20 mouse cellular contexts compared by ENCODE assay signal in genomic region chr16:56986514-56986913, GRCm38 (mm10). TPM values are rescaled to one million over a fixed set of nuclear protein-coding genes. Genes with fewer than 3 reads are reported as not detected.
"Had no signal": no experiment of that assay in that cellular context is flagged by ENCODE, and none has a peak within 500 bp of the region (broad histone marks: within the 10 kb centered on the region; RNA-seq: fewer than 3 reads in every experiment).

No protein-coding gene starts in this region.

- H3K4me1 ChIP-seq: limb, embryonic 15.5 days; liver, embryonic 12.5 days; lung, embryonic 15.5 days; midbrain, embryonic 15.5 days; neural tube, embryonic 13.5 days had no signal

- DNase-seq: kidney, postnatal 10 days; lung, postnatal 14 days; retina, postnatal 1 day; right cerebral cortex, postnatal 4 days; spleen, adult 18-20 months; thymus, adult 18-20 months; thymus, postnatal 25 days had no signal

- H3K36me3 ChIP-seq: limb, embryonic 15.5 days; liver, embryonic 12.5 days; lung, embryonic 15.5 days; midbrain, embryonic 15.5 days; neural tube, embryonic 13.5 days had no signal

- H3K9me3 ChIP-seq: limb, embryonic 15.5 days; liver, embryonic 12.5 days; lung, embryonic 15.5 days; midbrain, embryonic 15.5 days; neural tube, embryonic 13.5 days had no signal

- H3K27me3 ChIP-seq: limb, embryonic 15.5 days; liver, embryonic 12.5 days; lung, embryonic 15.5 days; midbrain, embryonic 15.5 days; neural tube, embryonic 13.5 days had no signal

- H3K27ac ChIP-seq: left cerebral cortex, adult 2 months; limb, embryonic 15.5 days; liver, embryonic 12.5 days; lung, embryonic 15.5 days; midbrain, embryonic 15.5 days; neural tube, embryonic 13.5 days had no signal

- H3K9ac ChIP-seq: limb, embryonic 15.5 days; liver, embryonic 12.5 days; lung, embryonic 15.5 days; midbrain, embryonic 15.5 days; neural tube, embryonic 13.5 days had no signal

- H3K4me3 ChIP-seq: left cerebral cortex, adult 2 months; limb, embryonic 15.5 days; liver, embryonic 12.5 days; lung, embryonic 15.5 days; midbrain, embryonic 15.5 days; neural tube, embryonic 13.5 days had no signal

RNA-seq across cellular contexts. Expression of gene Lnp1, which starts 58.7 kb away (rescaled TPM):
- total RNA-seq: megakaryocyte-erythroid progenitor cell, adult 5-6 weeks had no signal
- polyA plus RNA-seq: kidney, embryonic 14.5 days; large intestine, adult 2 months; limb, embryonic 11.5 days; liver, embryonic 12.5 days; liver, embryonic 16.5 days; neural tube, embryonic 13.5 days; stomach, embryonic 14.5 days; urinary bladder, adult 2 months had no signal
